Mouse (Mus musculus) hindbrain, postnatal 0 days (tissue): ENCODE results near the gene Dip2b. TPM values are rescaled to one million over a fixed set of nuclear protein-coding genes. Genes with fewer than 3 reads are reported as not detected.

ENCODE experiments used
- ATAC-seq: fragments of 200-750 bp; cut with Nextera tagmentation; 2 replicates; pipeline ENCODE4 v1.8.0; 2017; ENCODE audit warnings: mild to moderate bottlenecking, moderate TSS enrichment, moderate library complexity
- DNase-seq: peaks from one replicate; pipeline ENCODE4 v3.0.0-alpha.2; 2015; ENCODE audit warnings: low spot score
- H3K27ac ChIP-seq: fragments of 300-500 bp; sonication (generic); 2 replicates; pipeline ENCODE4 v1.5.1; 2014; ENCODE audit warnings: mild to moderate bottlenecking
- H3K27me3 ChIP-seq: fragments of 300-500 bp; sonication (generic); 2 replicates; pipeline ENCODE4 v1.6.1; 2014; ENCODE audit warnings: low read length, mixed read lengths; ENCODE audit not compliant: insufficient read depth
- H3K36me3 ChIP-seq: fragments of 300-500 bp; sonication (generic); 2 replicates; pipeline ENCODE4 v1.6.1; 2014; ENCODE audit warnings: low read length, mixed read lengths; ENCODE audit not compliant: insufficient read depth
- H3K4me1 ChIP-seq: fragments of 300-500 bp; sonication (generic); 2 replicates; pipeline ENCODE4 v1.6.1; 2014; ENCODE audit warnings: antibody characterized with exemption, low read length, mixed read lengths; ENCODE audit not compliant: insufficient read depth
- H3K4me2 ChIP-seq: fragments of 300-500 bp; sonication (generic); 2 replicates; pipeline ENCODE4 v1.6.1; 2014; ENCODE audit warnings: low read depth, mild to moderate bottlenecking, low read length, moderate library complexity, mixed read lengths
- H3K4me3 ChIP-seq: fragments of 300-500 bp; sonication (generic); 2 replicates; pipeline ENCODE4 v1.5.1; 2014; ENCODE audit warnings: low read length
- H3K9ac ChIP-seq: fragments of 300-500 bp; sonication (generic); replicated peaks from 2 replicates; pipeline ENCODE4 v1.6.1; 2014; ENCODE audit warnings: mild to moderate bottlenecking, low read length, moderate library complexity, mixed read lengths
- H3K9me3 ChIP-seq: fragments of 300-500 bp; sonication (generic); 2 replicates; pipeline ENCODE4 v1.6.1; 2016; ENCODE audit warnings: low read length, mixed read lengths
- CTCF ChIP-seq: IDR thresholded peaks from 2 replicates; pipeline ENCODE4 v1.5.1; 2016; ENCODE audit warnings: antibody characterized with exemption, control low read depth, low read depth
- WGBS: fragments of 180-500 bp; shearing (Covaris S2); extraction: QIAGEN DNeasy Blood & Tissue Kit; methylation state at CpG from one replicate; pipeline ENCODE4 v1.1.7; 2014; 5-methylcytosine and 5-hydroxymethylcytosine counted together
- polyA plus RNA-seq: library from polyadenylated mRNA; unstranded; fragments of >200 nt; fragmentation: Nextera tagmentation; extraction: Ambion mirVana; gene quantifications from 2 replicates; pipeline ENCODE4 v1.2.1, GENCODE M21; 2015
- total RNA-seq: library from RNA; depleted of rRNA; stranded (reverse); fragments of >200 nt; gene quantifications from 2 replicates; pipeline ENCODE4 v1.2.3, GENCODE M21; 2014

Dip2b gene
- total and polyA plus RNA-seq, 2 experiments from 2014 or later = 11.9 to 44.7 TPM

- WGBS = 63% methylated on average over 7 of the region's 7 CpGs
- Histone ChIP-seq H3K4me1 (0 out of 2 replicates have a peak, but pooled peaks cover 3% of the 10 kb centered on the region), H3K4me2 (no peak overlapping the region), H3K27me3 (no peaks in the 10 kb centered on the region), H3K9me3 (no peaks in the 10 kb centered on the region), H3K4me3 (no peak overlapping the region), H3K9ac (no peak overlapping the region), H3K36me3 (no peaks in the 10 kb centered on the region), H3K27ac (no peak overlapping the region)
- no peak for ATAC-seq
- no peak for DNase-seq
- TF ChIP-seq CTCF = no peak
Measured at GRCm38 (mm10) chr15:100049496-100050087, 11.1 kb downstream of the Dip2b start.

- Histone ChIP-seq H3K4me2 (no peak overlapping the region), H3K36me3 (no peaks in the 10 kb centered on the region), H3K27ac (no peak overlapping the region), H3K9me3 (no peaks in the 10 kb centered on the region), H3K4me1 (no peaks in the 10 kb centered on the region), H3K9ac (no peak overlapping the region), H3K4me3 (no peak overlapping the region), H3K27me3 (no peaks in the 10 kb centered on the region)
- no peak for TF ChIP-seq CTCF
- DNase-seq (no peak), ATAC-seq (no peak)
- 78% methylated on average over 7 of the region's 7 CpGs for WGBS
Measured at GRCm38 (mm10) chr15:100050940-100051339, 12.5 kb downstream of the Dip2b start.

GRCm38 (mm10) chr15:100052726-100053125 lies 14.3 kb downstream of the Dip2b start:
- no peak overlapping the region for H3K27ac ChIP-seq
- 16% methylated on average over 3 of the region's 3 CpGs for WGBS
- no peak overlapping the region for H3K4me3 ChIP-seq
- DNase-seq (no peak), ATAC-seq (no peak; the same call in 1 of the 2 replicates)
- no peak for TF ChIP-seq CTCF
- no peaks in the 10 kb centered on the region for H3K9me3 ChIP-seq
- no peaks in the 10 kb centered on the region for H3K4me1 ChIP-seq
- no peaks in the 10 kb centered on the region for H3K27me3 ChIP-seq
- H3K36me3 ChIP-seq = no peaks in the 10 kb centered on the region
- H3K4me2 ChIP-seq = no peak overlapping the region
- H3K9ac ChIP-seq = no peak overlapping the region

GRCm38 (mm10) chr15:100056397-100056908 lies 18.0 kb downstream of the Dip2b start:
- Histone ChIP-seq H3K4me3 (no peak overlapping the region), H3K4me2 (no peak overlapping the region), H3K36me3 (no peaks in the 10 kb centered on the region), H3K27me3 (no peaks in the 10 kb centered on the region), H3K4me1 (0 out of 2 replicates have a peak, but pooled peaks cover 4% of the 10 kb centered on the region), H3K9me3 (no peaks in the 10 kb centered on the region), H3K27ac (no peak overlapping the region), H3K9ac (no peak overlapping the region)
- 86% methylated on average over 7 of the region's 7 CpGs for WGBS
- DNase-seq (no peak), ATAC-seq (no peak)
- no peak for TF ChIP-seq CTCF

GRCm38 (mm10) chr15:100057698-100058097 lies 19.2 kb downstream of the Dip2b start:
- ATAC-seq = no peak

GRCm38 (mm10) chr15:100058143-100058542 lies 19.7 kb downstream of the Dip2b start:
- Histone ChIP-seq H3K36me3 (no peaks in the 10 kb centered on the region), H3K27me3 (no peaks in the 10 kb centered on the region), H3K4me2 (no peak overlapping the region), H3K4me3 (no peak overlapping the region), H3K4me1 (0 out of 2 replicates have a peak, but pooled peaks cover 4% of the 10 kb centered on the region), H3K27ac (no peak overlapping the region), H3K9me3 (no peaks in the 10 kb centered on the region), H3K9ac (no peak overlapping the region)
- ATAC-seq (no peak), DNase-seq (no peak)
- 95% methylated on average over 3 of the region's 3 CpGs for WGBS
- no peak for TF ChIP-seq CTCF

More at GRCm38 (mm10) chr15:100057698-100058097, 19.2 kb downstream of the Dip2b start:
- TF ChIP-seq CTCF = no peak
- Histone ChIP-seq H3K4me2 (no peak overlapping the region), H3K36me3 (no peaks in the 10 kb centered on the region), H3K9me3 (no peaks in the 10 kb centered on the region), H3K4me3 (no peak overlapping the region), H3K27ac (no peak overlapping the region), H3K27me3 (no peaks in the 10 kb centered on the region), H3K4me1 (0 out of 2 replicates have a peak, but pooled peaks cover 4% of the 10 kb centered on the region), H3K9ac (no peak overlapping the region)
- DNase-seq = no peak
- WGBS = 76% methylated on average over 3 of the region's 3 CpGs

GRCm38 (mm10) chr15:100058912-100059311 lies 20.4 kb downstream of the Dip2b start:
- Histone ChIP-seq H3K9ac (no peak overlapping the region), H3K4me1 (0 out of 2 replicates have a peak, but pooled peaks cover 4% of the 10 kb centered on the region), H3K9me3 (no peaks in the 10 kb centered on the region), H3K4me2 (no peak overlapping the region), H3K36me3 (no peaks in the 10 kb centered on the region), H3K4me3 (no peak overlapping the region), H3K27me3 (no peaks in the 10 kb centered on the region), H3K27ac (no peak overlapping the region)
- TF ChIP-seq CTCF = no peak
- DNase-seq (no peak), ATAC-seq (no peak)
- WGBS = 59% methylated on average over 11 of the region's 11 CpGs
